Mouse (Mus musculus) natural killer cell, adult 2 months (primary cell): ENCODE measurements around the gene Smoc1.

ENCODE experiments used
- DNase-seq, 2 experiments: peaks; one replicate each; pipeline ENCODE4 v3.0.0; 2022; ENCODE audit warnings: low spot score in 2 of 2

The Smoc1 gene

DNA sequence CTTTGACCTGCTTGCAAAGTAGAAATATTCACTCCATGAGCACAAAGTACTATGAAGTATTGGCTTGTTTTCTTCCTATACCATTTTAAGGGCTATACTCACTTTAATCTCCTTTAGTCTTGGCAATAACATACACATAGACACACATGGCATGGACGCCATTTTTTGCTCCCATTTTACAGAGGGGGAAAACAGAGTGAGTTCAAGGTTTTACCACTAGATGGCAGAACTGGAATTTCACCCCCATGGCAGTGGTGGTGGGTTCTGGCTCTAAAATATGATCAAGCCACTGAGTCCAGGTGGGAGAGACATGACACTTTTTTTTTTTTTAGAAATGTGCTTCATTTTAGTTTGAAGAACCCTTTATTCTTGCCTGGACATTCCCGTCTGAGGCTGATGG lies 1.6 kb upstream of the Smoc1 start:
- no peak for DNase-seq

DNA sequence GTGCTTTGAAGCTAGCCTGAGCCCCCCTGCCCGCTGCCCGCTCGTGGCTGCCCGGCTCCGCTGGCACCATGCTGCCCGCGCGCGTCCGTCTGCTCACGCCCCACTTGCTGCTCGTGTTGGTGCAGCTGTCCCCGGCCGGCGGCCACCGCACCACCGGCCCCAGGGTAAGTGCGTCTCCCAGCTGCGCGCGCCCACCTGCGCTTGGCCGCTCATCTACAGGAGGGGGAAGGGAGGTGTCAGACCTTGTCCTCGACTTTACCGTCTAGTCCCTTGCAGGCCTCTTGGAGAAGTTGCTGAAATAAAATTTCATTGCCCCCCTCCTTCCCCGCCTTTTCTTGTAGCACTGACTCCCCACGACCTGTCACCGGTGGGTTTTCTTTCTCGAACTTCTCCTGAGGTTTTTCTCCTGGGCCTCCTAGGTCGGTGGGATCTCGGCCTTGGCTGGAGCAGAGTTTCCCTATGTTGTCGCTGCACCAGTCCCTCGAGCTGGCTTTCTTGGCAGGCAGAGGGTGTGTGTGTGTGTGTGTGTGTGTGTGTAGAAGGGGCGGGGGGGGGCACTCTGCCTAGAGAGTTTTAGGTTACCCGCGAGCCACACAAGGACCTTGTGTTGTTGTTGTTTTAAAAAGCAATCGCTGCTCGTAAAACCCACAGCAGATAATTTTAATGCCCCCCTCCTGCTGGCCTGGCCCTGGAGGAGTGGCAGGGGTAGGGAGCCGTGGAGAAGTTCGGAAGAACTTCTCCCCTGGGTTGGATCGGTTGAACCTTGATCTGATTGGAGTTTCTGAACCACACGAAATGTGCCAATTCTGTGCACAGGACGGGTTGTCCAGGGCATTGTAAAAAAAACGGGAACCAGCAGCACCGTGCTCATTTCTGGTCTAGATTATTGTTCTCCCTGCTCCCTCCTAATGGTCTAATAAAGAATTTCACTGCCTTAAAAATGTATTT lies 661 bp downstream of the Smoc1 start:
- no peak for DNase-seq

DNA sequence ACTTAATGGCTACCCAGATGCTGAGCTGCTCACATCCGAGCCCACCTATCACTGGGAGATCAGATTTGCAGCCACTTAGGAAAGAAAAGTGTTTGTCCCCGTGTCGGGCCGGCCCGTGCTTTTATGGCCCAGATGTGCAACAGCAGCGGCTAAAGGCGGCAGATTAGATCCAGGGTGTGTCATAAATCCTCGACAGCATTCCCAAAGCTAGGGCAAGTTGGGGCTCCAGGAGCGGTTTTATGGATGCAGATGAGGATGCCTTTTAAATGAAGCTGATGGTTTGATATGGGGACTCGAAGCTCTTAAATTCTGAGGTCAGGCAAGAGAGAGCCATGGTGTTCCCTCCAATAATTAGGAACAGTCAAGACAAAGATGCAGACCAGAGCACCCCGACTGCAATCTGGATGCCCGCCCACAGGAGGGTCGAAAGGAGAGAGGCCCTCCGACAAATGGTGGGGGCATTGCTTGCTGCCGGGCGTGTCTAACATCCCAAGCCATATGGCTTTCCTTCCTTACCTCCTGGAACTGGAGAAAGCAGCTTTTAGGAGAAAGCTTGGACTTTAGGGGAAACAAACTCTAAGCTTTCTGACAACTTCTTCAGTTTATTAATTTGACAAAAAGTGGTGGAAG lies 1.8 kb downstream of the Smoc1 start:
- DNase-seq, result no peak

GRCm38 (mm10) chr12:81029731-81030130 lies 3.1 kb downstream of the Smoc1 start:
- DNase-seq, result no peak

DNA sequence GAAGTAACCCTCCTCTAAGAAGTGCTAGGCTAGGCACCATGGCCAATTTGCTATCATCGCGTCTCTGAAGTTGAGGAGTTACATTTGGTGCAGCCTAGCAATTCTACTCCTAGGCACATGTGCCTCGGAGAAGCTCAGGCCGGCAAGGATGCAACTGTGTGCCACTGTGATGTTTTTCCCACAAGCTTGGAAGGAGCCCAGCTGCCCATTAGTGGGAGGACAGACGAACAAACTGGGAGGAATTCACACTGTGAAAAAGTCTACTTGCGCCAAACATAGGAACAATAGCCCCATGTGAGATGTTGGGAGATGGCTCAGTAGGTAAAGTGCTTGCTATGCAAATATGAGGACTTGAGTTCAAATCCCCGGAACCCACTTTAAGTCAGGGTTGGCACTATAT lies 5.0 kb downstream of the Smoc1 start:
- DNase-seq, result no peak

DNA sequence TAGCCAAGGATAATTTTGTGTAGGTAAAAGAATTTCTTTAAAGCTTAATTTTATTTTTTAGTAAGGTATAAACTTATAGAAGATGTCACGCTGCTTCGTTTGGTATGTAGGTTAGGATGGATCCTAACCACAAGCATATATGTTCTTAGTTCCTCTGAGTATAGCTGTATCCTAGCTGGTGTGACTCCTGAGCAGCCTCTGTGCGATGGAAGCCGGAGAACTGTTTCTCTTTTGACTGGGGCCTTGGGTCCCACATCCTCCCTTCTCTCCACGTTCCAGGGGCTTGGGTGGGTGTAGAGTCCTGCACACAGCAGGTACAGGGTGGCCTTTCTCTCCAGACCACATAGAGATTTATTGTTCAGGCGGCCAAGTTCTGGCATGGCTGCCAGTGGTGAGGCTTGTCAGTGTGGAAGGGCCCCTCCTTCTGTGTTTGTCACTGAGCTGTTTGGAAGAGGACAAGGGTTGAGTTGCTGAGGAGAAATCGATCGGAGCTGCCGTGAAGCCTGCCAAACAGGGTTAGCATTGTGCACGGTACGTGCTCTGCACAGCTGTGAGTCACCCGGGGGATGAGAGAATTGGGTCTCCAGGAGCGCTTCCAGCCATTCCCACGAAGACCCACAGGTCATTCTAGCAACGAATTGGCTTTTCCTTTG lies 6.9 kb downstream of the Smoc1 start:
- DNase-seq, result no peak

DNA sequence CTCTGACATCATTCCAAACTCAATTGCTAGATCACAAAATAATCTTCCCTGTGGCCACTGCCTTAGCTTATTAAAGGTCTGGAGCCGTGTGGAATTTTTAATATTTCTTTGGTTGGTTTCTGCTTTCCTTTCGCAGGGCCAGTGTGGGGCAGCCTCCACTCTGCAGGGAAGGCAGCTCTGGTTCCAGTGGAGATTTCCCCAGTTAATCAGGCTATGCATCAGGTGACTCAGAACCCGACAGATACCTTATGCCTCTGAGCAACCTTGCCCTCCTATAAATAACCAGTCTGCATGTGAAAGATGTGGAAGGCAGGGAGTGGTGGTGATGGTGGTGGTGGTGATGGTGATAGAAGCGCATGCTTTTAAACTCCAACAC lies 7.4 kb downstream of the Smoc1 start:
- DNase-seq, result no peak

GRCm38 (mm10) chr12:81035850-81036249 lies 9.2 kb downstream of the Smoc1 start:
- DNase-seq, result no peak

- no peak for DNase-seq
Measured at GRCm38 (mm10) chr12:81043616-81044015, 17.0 kb downstream of the Smoc1 start.

DNA sequence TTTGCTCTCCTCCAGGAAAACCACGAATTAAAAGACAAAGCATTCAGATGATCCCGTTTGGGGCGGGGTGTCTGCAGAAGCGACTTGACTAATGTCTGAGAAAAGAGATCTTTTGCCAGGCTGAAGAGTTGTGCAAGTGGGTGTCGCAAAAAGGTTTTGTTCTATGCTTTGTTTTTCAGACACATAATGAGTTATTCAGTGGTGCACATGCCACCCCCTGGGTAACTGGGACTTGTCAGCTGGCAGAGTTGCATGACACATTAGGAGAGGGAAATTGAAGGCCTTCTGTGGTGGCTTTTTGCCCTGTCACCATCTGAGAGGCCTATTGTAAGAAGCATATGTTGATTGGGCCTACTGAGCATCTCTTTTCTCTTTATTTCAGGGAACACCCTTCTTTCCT lies 20.3 kb downstream of the Smoc1 start:
- no peak for DNase-seq

GRCm38 (mm10) chr12:81049661-81050060 lies 23.1 kb downstream of the Smoc1 start:
- no peak for DNase-seq

- DNase-seq, result no peak
Measured at GRCm38 (mm10) chr12:81055000-81055705, 28.5 kb downstream of the Smoc1 start.

DNA sequence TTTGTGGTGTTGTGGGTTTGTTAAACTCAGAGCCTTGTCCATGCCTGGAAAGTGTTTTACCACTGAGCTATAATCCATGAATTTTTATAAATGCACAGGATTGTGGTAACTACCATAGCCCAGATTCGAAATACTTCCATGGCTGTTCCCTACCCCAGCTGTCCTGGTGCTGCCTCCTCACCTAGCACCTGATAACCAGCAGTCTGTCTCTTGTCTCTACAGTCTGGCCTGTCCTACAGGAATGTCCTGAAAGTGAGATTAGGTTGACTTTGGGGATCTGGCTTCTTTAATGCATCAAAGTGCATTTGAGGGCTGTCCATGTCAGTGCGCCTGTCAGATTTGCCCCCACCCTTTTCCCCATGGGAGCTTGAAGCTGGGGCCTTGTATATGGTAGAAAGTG lies 29.2 kb downstream of the Smoc1 start:
- no peak for DNase-seq

DNA sequence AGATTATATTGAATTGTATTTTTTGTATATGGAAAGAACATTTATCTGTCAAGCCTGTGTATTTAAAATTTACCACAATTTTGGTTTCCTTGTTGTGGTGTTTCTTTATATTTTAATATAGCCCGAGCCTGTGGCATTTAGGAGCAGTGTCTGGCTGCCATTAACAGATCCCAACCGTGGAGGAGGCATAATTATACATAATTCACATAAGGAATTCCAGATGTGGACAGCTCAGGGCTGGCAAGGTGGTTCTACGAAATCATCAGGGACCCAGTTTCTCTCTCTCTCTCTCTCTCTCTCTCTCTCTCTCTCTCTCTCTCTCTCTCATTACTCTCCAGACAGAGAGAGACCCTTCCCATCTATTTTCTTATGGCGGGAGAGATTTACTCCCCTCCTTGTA lies 31.0 kb downstream of the Smoc1 start:
- DNase-seq, result no peak

GRCm38 (mm10) chr12:81058561-81058960 lies 32.0 kb downstream of the Smoc1 start:
- DNase-seq, result no peak

DNA sequence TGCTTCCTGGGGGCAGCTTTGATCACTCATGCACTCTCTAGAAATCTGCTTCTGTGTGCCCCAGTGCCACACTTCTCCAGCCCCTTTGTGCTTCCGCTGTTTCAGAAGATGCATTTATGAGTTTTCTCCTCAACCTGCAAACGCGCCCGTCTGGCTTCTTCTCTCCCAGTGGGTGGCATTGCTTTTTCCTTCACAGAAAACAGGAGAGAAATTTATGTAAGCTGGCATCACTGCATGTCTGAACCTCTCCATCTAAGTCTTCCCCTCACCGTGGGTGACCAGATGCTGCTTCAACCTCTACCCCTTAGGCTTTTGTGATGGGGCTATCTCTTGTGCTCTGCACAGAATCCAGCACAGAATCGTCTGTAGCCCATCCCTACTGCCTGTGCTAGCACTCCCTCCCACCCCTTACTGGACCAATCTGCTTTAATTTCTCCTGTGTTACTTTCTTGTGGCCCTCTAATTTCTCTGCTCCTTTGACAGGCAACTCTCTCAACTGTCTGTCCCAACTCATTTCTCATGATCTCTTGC lies 35.3 kb downstream of the Smoc1 start:
- DNase-seq, result no peak

- DNase-seq, result no peak
Measured at GRCm38 (mm10) chr12:81063336-81063955, 36.8 kb downstream of the Smoc1 start.

- DNase-seq, result no peak
Measured at GRCm38 (mm10) chr12:81074139-81074538, 47.5 kb downstream of the Smoc1 start.

GRCm38 (mm10) chr12:81074941-81075340 lies 48.3 kb downstream of the Smoc1 start:
- DNase-seq, result no peak

DNA sequence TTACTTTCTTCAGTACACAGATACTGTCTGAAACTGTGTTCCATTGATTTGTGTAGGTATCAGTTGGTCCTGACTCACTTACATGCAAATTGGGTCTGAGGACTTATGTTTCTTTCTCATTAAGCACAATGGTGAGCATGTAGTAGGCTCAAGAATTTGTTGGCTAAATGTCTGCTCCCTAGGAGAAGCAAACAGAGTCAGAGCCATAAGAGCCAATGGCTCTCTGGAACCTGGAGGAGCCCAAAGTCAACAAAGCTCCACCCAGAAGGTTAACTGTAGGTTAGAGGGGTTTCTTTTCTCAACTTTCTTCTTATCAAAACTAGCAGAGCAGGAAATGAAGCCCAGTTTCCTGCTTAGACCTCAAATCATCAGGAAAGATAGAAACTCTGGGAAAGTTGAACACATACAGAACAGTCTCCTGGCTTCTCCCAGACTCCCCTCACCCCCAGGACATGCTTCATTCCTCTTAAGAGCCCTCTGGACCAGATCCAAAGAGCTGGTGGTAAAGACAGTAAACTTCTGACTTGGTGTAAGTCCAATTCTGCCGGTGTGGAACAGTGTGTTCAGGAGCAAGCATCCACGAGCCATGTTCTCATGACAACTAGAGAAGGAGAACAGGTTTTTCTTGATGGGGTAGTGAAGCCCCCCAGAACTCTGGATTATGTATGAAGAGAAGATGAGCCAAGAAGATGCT lies 51.5 kb downstream of the Smoc1 start:
- DNase-seq, result no peak

DNA sequence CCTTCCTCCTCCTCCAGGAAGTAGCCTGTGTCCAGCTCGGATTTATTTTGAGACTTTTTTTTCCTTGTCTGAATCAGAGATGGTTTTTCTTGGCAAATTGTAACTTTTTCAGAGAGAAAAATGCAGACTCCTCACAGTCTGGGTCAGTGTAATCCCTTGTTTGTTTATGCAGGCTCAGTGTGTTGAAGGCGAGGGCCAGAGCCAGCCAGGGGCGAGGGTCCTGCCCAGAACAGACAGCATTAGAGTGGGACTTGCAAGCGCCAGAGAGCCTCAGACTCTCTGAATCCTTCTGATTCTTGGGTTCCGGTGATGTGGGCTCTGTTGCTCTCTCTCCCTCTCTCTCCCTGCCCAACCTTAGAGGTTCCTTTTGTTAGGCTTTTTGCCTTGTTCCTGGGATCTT lies 53.7 kb downstream of the Smoc1 start:
- DNase-seq, result no peak
